Mouse (Mus musculus) CD4-positive naive resting alpha-beta T cell, adult 57 days (primary cell): ENCODE data around the gene Mien1. TPM values are rescaled to one million over a fixed set of nuclear protein-coding genes. Genes with fewer than 3 reads are reported as not detected.

Experiments
- total RNA-seq: library from RNA; stranded (reverse); gene quantifications from one replicate; pipeline ENCODE4 v1.2.4, GENCODE M21; 2023

Mien1 gene
- total RNA-seq: 55.7 TPM

DNA sequence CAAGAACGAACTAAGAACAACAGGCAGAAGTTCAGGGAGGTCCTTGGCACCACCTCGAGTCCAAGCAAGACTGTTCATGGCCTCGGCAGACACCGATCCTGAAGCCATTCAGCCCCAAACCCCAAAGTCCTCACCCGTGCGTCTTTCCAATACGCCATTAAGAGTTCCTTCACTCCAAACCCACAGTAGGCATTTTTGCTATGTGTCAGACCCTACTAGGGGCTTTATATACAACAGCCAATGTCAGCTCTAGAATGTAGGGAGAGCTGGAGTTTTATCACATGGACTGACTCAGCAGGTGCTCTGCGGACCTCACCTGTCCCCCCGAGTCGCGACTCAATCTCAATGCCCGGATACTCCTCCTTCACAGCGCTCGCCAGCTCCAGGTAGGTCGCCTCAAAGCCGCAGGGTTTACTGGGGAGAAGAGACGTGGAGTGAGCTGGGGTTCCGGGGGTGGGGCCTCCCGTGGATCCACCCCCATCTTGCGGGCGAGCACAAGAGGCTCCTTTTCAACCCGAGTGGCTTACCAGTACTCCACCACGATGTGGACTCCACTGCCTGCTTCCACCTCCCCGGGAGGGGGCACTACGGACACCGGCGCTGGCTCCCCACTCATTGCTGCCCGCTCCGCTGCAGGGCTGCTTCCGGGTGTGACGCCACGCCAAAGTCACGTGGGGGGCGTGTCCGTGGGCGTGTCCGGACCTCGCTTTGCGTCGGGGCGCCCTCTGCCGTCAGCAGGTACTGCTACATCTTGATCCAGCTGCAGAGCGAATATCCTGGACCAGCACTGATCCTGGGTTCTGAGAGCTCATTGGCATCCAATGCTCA lies at the start of gene Mien1:
Gene Mien1 (minus strand): TSS at position 661 of the 828 bp plus-strand sequence.

GRCm38 (mm10) chr11:98446213-98446561 lies 7.4 kb upstream of the Mien1 start, which contains the start of gene Grb7:
TSS of gene Grb7 (plus strand) at chr11:98446394.

GRCm38 (mm10) chr11:98412273-98412796 lies 26.5 kb downstream of the Mien1 start, which contains the start of gene Erbb2:
TSS of gene Erbb2 (plus strand) at chr11:98412470.

DNA sequence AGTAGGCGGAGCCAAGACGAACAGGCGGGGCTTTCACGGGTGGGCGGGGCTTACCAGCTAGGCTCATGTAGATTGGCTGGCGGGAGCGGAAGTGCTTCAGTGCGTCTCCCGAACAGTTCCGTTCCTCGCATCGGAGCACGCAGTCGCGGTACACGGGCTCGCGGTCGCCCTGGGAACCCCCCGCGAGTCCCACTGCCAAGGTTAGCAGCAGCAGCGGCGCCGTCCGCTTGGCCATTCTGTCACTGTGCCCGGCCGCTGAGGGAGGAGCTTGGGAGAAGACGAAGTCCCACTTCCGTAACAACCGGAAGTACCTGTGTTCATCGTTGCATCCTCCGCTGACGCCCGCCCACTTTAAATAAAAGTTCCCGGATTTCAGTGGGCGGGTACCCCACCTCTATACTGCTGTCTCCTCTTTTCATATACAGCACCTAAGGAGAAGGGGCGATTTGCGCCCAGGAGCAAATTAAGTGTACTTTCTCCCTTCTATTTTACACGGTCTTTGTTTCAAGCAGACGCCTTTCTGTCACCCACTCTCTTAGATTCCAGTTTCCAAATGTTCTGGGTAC lies 38.5 kb downstream of the Mien1 start, which contains the start of gene Pgap3:
Gene Pgap3 (minus strand): TSS at position 330 of the 566 bp plus-strand sequence.

Other genes starting within 250 kb of the Mien1 start
- 75.6 TPM for gene Med1, start 245.7 kb downstream of the Mien1 start, total RNA-seq
- gene Cdk12, start 235.9 kb downstream of the Mien1 start, total RNA-seq: 107 TPM
- not detected for gene Neurod2, start 109.3 kb downstream of the Mien1 start, total RNA-seq
- gene Ppp1r1b, start 90.6 kb downstream of the Mien1 start, total RNA-seq: not detected
- gene Stard3, start 80.6 kb downstream of the Mien1 start, total RNA-seq: 43.7 TPM
- gene Tcap, start 55.2 kb downstream of the Mien1 start, total RNA-seq: not detected
- not detected for gene Pnmt, start 52.5 kb downstream of the Mien1 start, total RNA-seq
- 9.3 TPM for gene Pgap3, start 38.5 kb downstream of the Mien1 start, total RNA-seq
- 0.18 TPM for gene Erbb2, start 26.5 kb downstream of the Mien1 start, total RNA-seq
- 1.2 TPM for gene Grb7, start 7.4 kb upstream of the Mien1 start, total RNA-seq
- 133 TPM for gene Ikzf3, start 107.0 kb upstream of the Mien1 start, total RNA-seq
- gene Zpbp2, start 112.1 kb upstream of the Mien1 start, total RNA-seq: 5.8 TPM
- 23.7 TPM for gene Ormdl3, start 148.4 kb upstream of the Mien1 start, total RNA-seq
- gene Lrrc3c, start 159.3 kb upstream of the Mien1 start, total RNA-seq: not detected
- gene Gm12355, start 186.7 kb upstream of the Mien1 start, total RNA-seq: 23.9 TPM
- gene Gsdma3, start 187.4 kb upstream of the Mien1 start, total RNA-seq: 0.35 TPM
- not detected for gene Gsdma2, start 207.8 kb upstream of the Mien1 start, total RNA-seq
- gene Gsdma, start 225.4 kb upstream of the Mien1 start, total RNA-seq: not detected
- 78.2 TPM for gene Psmd3, start 243.6 kb upstream of the Mien1 start, total RNA-seq